Mouse (Mus musculus) embryonic facial prominence, embryonic 11.5 days (tissue): ENCODE results near the gene Cd68. TPM values are rescaled to one million over a fixed set of nuclear protein-coding genes. Genes with fewer than 3 reads are reported as not detected.

Source experiments
- ATAC-seq: fragments of 200-750 bp; cut with Nextera tagmentation; replicated peaks from 2 replicates; pipeline ENCODE4 v1.8.0; 2017; ENCODE audit warnings: low read depth; ENCODE audit not compliant: insufficient number of reproducible peaks, low FRiP score, low TSS enrichment
- DNase-seq: peaks from one replicate; pipeline ENCODE4 v3.0.0-alpha.2; 2015; ENCODE audit warnings: low spot score
- H3K27ac ChIP-seq: fragments of 300-500 bp; sonication (generic); replicated peaks from 2 replicates; pipeline ENCODE4 v1.5.1; 2014; ENCODE audit warnings: mild to moderate bottlenecking, low read depth, low read length, control low read depth
- H3K27me3 ChIP-seq: fragments of 300-500 bp; sonication (generic); 2 replicates; pipeline ENCODE4 v1.6.1; 2014; ENCODE audit warnings: mild to moderate bottlenecking, low read length, moderate library complexity, mixed read lengths; ENCODE audit not compliant: control insufficient read depth, insufficient read depth
- H3K36me3 ChIP-seq: fragments of 300-500 bp; sonication (generic); replicated peaks from 2 replicates; pipeline ENCODE4 v1.6.1; 2014; ENCODE audit warnings: low read depth, mild to moderate bottlenecking, low read length, moderate library complexity, mixed read lengths; ENCODE audit not compliant: control insufficient read depth, insufficient read depth
- H3K4me1 ChIP-seq: fragments of 300-500 bp; sonication (generic); 2 replicates; pipeline ENCODE4 v1.6.1; 2014; ENCODE audit warnings: low read length, mixed read lengths; ENCODE audit not compliant: control insufficient read depth, insufficient read depth
- H3K4me2 ChIP-seq: fragments of 300-500 bp; sonication (generic); 2 replicates; pipeline ENCODE4 v1.6.1; 2014; ENCODE audit warnings: low read depth, mild to moderate bottlenecking, control low read depth, low read length, moderate library complexity
- H3K4me3 ChIP-seq: fragments of 300-500 bp; sonication (generic); 2 replicates; pipeline ENCODE4 v1.5.1; 2014; ENCODE audit warnings: low read depth, low read length, control low read depth
- H3K9ac ChIP-seq: fragments of 300-500 bp; sonication (generic); replicated peaks from 2 replicates; pipeline ENCODE4 v1.6.1; 2014; ENCODE audit warnings: mild to moderate bottlenecking, control low read depth, low read length
- H3K9me3 ChIP-seq: fragments of 300-500 bp; sonication (generic); replicated peaks from 2 replicates; pipeline ENCODE4 v1.6.1; 2016; ENCODE audit warnings: mild to moderate bottlenecking, low read length, inconsistent platforms, mixed read lengths; ENCODE audit not compliant: control insufficient read depth
- WGBS: fragments of 180-500 bp; shearing (Covaris S2); extraction: QIAGEN DNeasy Blood & Tissue Kit; methylation state at CpG from one replicate; pipeline ENCODE4 v1.1.7; 2014; 5-methylcytosine and 5-hydroxymethylcytosine counted together
- polyA plus RNA-seq: library from polyadenylated mRNA; unstranded; fragments of >200 nt; fragmentation: Nextera tagmentation; extraction: Ambion mirVana; gene quantifications from 2 replicates; pipeline ENCODE4 v1.2.1, GENCODE M21; 2014

Cd68 gene
- polyA plus RNA-seq, 1 experiment from 2014 or later: 5.5 TPM

- Histone ChIP-seq H3K4me3 (peak overlapping the region; percentile 94), H3K9me3 (no peaks in the 10 kb centered on the region), H3K27ac (peak overlapping the region; percentile 93), H3K27me3 (no peaks in the 10 kb centered on the region), H3K9ac (peak overlapping the region; percentile 99), H3K4me1 (no peaks in the 10 kb centered on the region), H3K36me3 (peaks cover 25% of the 10 kb centered on the region), H3K4me2 (peak overlapping the region; percentile 87)
- peak; percentile 96 for DNase-seq
- WGBS: under 1% methylated on average over 55 of the region's 61 CpGs
- ATAC-seq: peak; percentile 45
Observed at GRCm38 (mm10) chr11:69670786-69671725, 5.1 kb upstream of the Cd68 start.

GRCm38 (mm10) chr11:69666665-69667005 is 682 bp upstream of the Cd68 start:
- H3K9ac ChIP-seq: no peak overlapping the region
- H3K4me1 ChIP-seq: no peaks in the 10 kb centered on the region
- 83% methylated on average over 3 of the region's 3 CpGs for WGBS
- no peaks in the 10 kb centered on the region for H3K27me3 ChIP-seq
- H3K9me3 ChIP-seq: no peaks in the 10 kb centered on the region
- ATAC-seq (no peak), DNase-seq (no peak)
- H3K4me3 ChIP-seq: no peak overlapping the region
- peaks cover 23% of the 10 kb centered on the region for H3K36me3 ChIP-seq
- H3K4me2 ChIP-seq: no peak overlapping the region
- no peak overlapping the region for H3K27ac ChIP-seq

GRCm38 (mm10) chr11:69665457-69665960 is 444 bp downstream of the Cd68 start:
- no peaks in the 10 kb centered on the region for H3K4me1 ChIP-seq
- peaks cover 20% of the 10 kb centered on the region for H3K36me3 ChIP-seq
- no peak overlapping the region for H3K4me3 ChIP-seq
- no peak overlapping the region for H3K4me2 ChIP-seq
- no peak for DNase-seq
- H3K9ac ChIP-seq: no peak overlapping the region
- WGBS: 81% methylated on average over 9 of the region's 9 CpGs
- no peaks in the 10 kb centered on the region for H3K9me3 ChIP-seq
- no peak for ATAC-seq
- H3K27ac ChIP-seq: no peak overlapping the region
- no peaks in the 10 kb centered on the region for H3K27me3 ChIP-seq

- 91% methylated on average over 7 of the region's 7 CpGs for WGBS
- Histone ChIP-seq H3K9me3 (no peaks in the 10 kb centered on the region), H3K4me3 (no peak overlapping the region), H3K4me1 (no peaks in the 10 kb centered on the region), H3K27ac (no peak overlapping the region), H3K4me2 (no peak overlapping the region), H3K27me3 (no peaks in the 10 kb centered on the region), H3K36me3 (peaks cover 18% of the 10 kb centered on the region), H3K9ac (no peak overlapping the region)
- ATAC-seq (no peak), DNase-seq (no peak)
Observed at GRCm38 (mm10) chr11:69664841-69665240, 1.1 kb downstream of the Cd68 start.

- H3K4me2 ChIP-seq: no peak overlapping the region
- H3K4me1 ChIP-seq: no peaks in the 10 kb centered on the region
- WGBS: 90% methylated on average over 6 of the region's 6 CpGs
- no peak overlapping the region for H3K27ac ChIP-seq
- DNase-seq (no peak), ATAC-seq (no peak)
- H3K36me3 ChIP-seq: peaks cover 13% of the 10 kb centered on the region
- H3K4me3 ChIP-seq: no peak overlapping the region
- H3K9me3 ChIP-seq: no peaks in the 10 kb centered on the region
- no peaks in the 10 kb centered on the region for H3K27me3 ChIP-seq
- no peak overlapping the region for H3K9ac ChIP-seq
Observed at GRCm38 (mm10) chr11:69663795-69664194, 2.2 kb downstream of the Cd68 start.

GRCm38 (mm10) chr11:69662967-69663671 is 2.8 kb downstream of the Cd68 start:
- Histone ChIP-seq H3K9ac (peak overlapping the region; percentile 70), H3K27ac (peak overlapping the region; percentile 95), H3K36me3 (peaks cover 16% of the 10 kb centered on the region), H3K9me3 (no peaks in the 10 kb centered on the region), H3K4me3 (peak overlapping the region; percentile 48), H3K4me1 (no peaks in the 10 kb centered on the region), H3K27me3 (no peaks in the 10 kb centered on the region), H3K4me2 (peak overlapping the region; percentile 53)
- DNase-seq (no peak), ATAC-seq (peak; percentile 5; the same call in 1 of the 2 replicates)
- 71% methylated on average over 13 of the region's 13 CpGs for WGBS

GRCm38 (mm10) chr11:69662213-69662966 is 3.6 kb downstream of the Cd68 start, which contains the start of gene Mpdu1:
Gene Mpdu1 (minus strand): TSS chr11:69662642.
- ATAC-seq (peak; percentile 88), DNase-seq (peak; percentile 97)
- Histone ChIP-seq H3K27ac (peak within 1 kb of the TSS; percentile 95), H3K4me2 (peak within 1 kb of the TSS; percentile 53), H3K9ac (peak within 1 kb of the TSS; percentile 70), H3K36me3 (peaks cover 13% of the 10 kb centered on the region), H3K27me3 (no peaks in the 10 kb centered on the region), H3K9me3 (no peaks in the 10 kb centered on the region), H3K4me3 (peak within 1 kb of the TSS; percentile 48), H3K4me1 (no peaks in the 10 kb centered on the region)
- WGBS: under 1% methylated on average over 48 of the region's 48 CpGs
